Mouse (Mus musculus) liver, embryonic 13.5 days (tissue): ENCODE measurements around the gene Chrng. TPM values are rescaled to one million over a fixed set of nuclear protein-coding genes. Genes with fewer than 3 reads are reported as not detected.
A peak's percentile ranks its signal among the peaks of the same experiment; 100 is the strongest.

Experiments
- ATAC-seq: fragments of 200-750 bp; cut with Nextera tagmentation; 2 replicates; pipeline ENCODE4 v1.8.0; 2017; ENCODE audit warnings: low read depth, mild to moderate bottlenecking, moderate number of reproducible peaks, moderate library complexity
- DNase-seq: peaks from one replicate; pipeline ENCODE4 v3.0.0; 2022
- H3K27ac ChIP-seq: fragments of 300-500 bp; sonication (generic); 2 replicates; pipeline ENCODE4 v1.5.1; 2015; ENCODE audit warnings: moderate library complexity, mild to moderate bottlenecking, inconsistent platforms
- H3K27me3 ChIP-seq: fragments of 300-500 bp; sonication (generic); 2 replicates; pipeline ENCODE4 v1.6.1; 2015; ENCODE audit warnings: mild to moderate bottlenecking, inconsistent platforms
- H3K36me3 ChIP-seq: fragments of 300-500 bp; sonication (generic); 2 replicates; pipeline ENCODE4 v1.6.1; 2015; ENCODE audit warnings: mild to moderate bottlenecking, inconsistent platforms
- H3K4me1 ChIP-seq: fragments of 300-500 bp; sonication (generic); replicated peaks from 2 replicates; pipeline ENCODE4 v1.6.1; 2015; ENCODE audit warnings: inconsistent platforms
- H3K4me2 ChIP-seq: fragments of 300-500 bp; sonication (generic); 2 replicates; pipeline ENCODE4 v1.6.1; 2015; ENCODE audit warnings: inconsistent platforms, mild to moderate bottlenecking, moderate library complexity
- H3K4me3 ChIP-seq: fragments of 300-500 bp; sonication (generic); replicated peaks from 2 replicates; pipeline ENCODE4 v1.5.1; 2015; ENCODE audit warnings: mild to moderate bottlenecking, inconsistent platforms
- H3K9ac ChIP-seq: fragments of 300-500 bp; sonication (generic); 2 replicates; pipeline ENCODE4 v1.6.1; 2015; ENCODE audit warnings: mild to moderate bottlenecking, inconsistent platforms
- H3K9me3 ChIP-seq: fragments of 300-500 bp; sonication (generic); replicated peaks from 2 replicates; pipeline ENCODE4 v1.6.1; 2016; ENCODE audit warnings: inconsistent platforms
- WGBS: fragments of 180-500 bp; shearing (Covaris S2); methylation state at CpG from one replicate; pipeline ENCODE4 v1.1.7; 2015; ENCODE audit not compliant: insufficient replicate concordance; 5-methylcytosine and 5-hydroxymethylcytosine counted together
- polyA plus RNA-seq: library from polyadenylated mRNA; unstranded; fragments of >200 nt; fragmentation: Nextera tagmentation; extraction: Ambion mirVana; gene quantifications from 2 replicates; pipeline ENCODE4 v1.2.1, GENCODE M21; 2015

Chrng gene
- polyA plus RNA-seq, 1 experiment from 2014 or later = 0.70 TPM

DNA sequence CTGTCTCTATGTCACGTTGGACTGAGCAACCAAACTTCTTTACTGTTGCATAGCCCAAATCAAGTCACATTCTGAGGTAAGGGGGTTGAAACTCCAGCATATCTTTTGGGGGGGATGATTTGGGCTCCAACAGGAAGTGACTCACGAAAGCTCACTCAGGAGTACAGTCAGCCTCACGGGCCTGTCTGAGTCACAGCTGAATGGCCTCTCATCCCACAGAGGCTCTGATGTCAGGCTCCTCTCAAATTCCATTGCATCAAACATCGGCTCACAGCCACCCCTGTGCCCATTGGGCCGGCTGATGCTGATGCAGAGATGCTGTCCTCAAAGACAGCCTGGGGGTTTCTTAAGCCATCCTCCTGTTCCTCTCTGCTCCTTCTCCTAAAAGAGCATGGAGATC, 23.6 kb upstream of the Chrng start:
- WGBS = 21% methylated on average over 5 of the region's 5 CpGs
- H3K9ac ChIP-seq = no peak overlapping the region
- ATAC-seq (no peak), DNase-seq (no peak)
- H3K4me1 ChIP-seq = no peaks in the 10 kb centered on the region; the same call in 1 of the 2 replicates
- no peak overlapping the region for H3K27ac ChIP-seq
- peaks cover 57% of the 10 kb centered on the region for H3K27me3 ChIP-seq
- H3K4me2 ChIP-seq = no peak overlapping the region
- H3K36me3 ChIP-seq = no peaks in the 10 kb centered on the region
- H3K4me3 ChIP-seq = no peak overlapping the region
- no peaks in the 10 kb centered on the region for H3K9me3 ChIP-seq

DNA sequence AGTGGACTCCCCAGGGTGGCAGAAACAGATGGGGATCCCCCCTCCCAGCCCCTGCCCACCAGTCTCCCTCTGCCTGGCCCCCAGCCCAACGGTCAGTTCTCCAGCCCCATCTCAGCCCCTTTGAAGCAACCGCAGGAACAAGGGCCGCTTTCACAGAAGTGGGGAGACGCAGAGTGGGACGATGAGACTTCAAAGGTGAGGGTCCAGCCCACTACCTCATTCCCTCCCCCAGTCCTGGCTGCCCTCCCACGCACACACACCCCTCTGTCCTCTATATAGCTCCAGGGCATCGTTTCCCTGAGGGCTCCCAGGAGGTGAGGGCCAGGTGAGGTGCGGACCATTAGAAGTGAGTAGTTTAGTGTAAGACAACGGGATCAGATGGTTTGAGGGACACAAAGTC, 21.4 kb upstream of the Chrng start, which contains the start of gene Prss56:
Gene Prss56, plus strand, starts transcription at position 301 of the 400 bp plus-strand sequence.
- Histone ChIP-seq H3K4me2 (no peak within 1 kb of the TSS), H3K36me3 (no peaks in the 10 kb centered on the region), H3K27me3 (peaks cover 75% of the 10 kb centered on the region), H3K4me3 (no peak within 1 kb of the TSS), H3K27ac (no peak within 1 kb of the TSS), H3K9me3 (no peaks in the 10 kb centered on the region), H3K4me1 (peaks cover 5% of the 10 kb centered on the region), H3K9ac (no peak within 1 kb of the TSS)
- ATAC-seq = no peak
- 49% methylated on average over 9 of the region's 9 CpGs for WGBS
- DNase-seq = no peak

DNA sequence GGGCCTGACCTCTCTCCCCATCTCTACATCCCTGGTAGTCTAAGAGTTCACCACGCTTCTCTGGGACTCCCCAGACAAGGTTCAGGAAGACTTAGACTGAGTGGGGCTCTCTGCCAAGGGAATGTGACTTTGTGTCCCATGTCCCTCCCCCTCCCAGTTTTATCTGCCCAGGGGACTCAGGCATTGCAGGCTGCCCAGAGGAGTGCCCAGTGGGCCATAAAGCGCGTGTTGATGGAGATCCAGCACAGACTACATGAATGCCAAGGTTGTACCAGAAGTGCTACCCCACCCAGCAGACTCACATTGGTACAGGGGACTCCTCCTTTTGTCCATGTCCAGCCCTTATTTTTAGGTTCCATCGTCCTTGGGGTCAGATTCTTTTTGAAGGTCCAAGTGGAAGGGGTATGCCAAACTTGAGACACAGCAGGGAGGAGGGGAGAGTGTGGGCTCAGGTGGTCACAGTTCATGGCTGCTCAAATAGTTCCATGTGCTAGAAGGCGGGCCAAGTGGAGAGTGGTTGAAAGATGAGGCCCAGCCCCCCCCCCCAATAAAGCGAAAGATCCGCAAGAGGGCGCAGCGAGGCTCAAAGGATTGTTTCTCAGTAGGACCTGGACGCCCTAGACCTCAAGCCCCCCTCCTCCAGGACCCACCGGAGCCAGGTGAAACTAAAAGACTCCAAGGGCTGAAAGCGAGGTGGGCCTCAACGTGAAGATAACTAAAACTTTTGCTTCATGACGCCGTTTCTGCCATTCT, 20.3 kb upstream of the Chrng start:
- no peak overlapping the region for H3K9ac ChIP-seq
- H3K27me3 ChIP-seq = peaks cover 84% of the 10 kb centered on the region
- H3K9me3 ChIP-seq = no peaks in the 10 kb centered on the region
- 0 out of 2 replicates have a peak overlapping the region, but pooled peaks have one; percentile 14 for H3K4me2 ChIP-seq
- H3K4me3 ChIP-seq = no peak overlapping the region
- DNase-seq (no peak), ATAC-seq (no peak)
- WGBS = 27% methylated on average over 15 of the region's 15 CpGs
- H3K27ac ChIP-seq = no peak overlapping the region
- H3K36me3 ChIP-seq = no peaks in the 10 kb centered on the region
- peaks cover 5% of the 10 kb centered on the region for H3K4me1 ChIP-seq

DNA sequence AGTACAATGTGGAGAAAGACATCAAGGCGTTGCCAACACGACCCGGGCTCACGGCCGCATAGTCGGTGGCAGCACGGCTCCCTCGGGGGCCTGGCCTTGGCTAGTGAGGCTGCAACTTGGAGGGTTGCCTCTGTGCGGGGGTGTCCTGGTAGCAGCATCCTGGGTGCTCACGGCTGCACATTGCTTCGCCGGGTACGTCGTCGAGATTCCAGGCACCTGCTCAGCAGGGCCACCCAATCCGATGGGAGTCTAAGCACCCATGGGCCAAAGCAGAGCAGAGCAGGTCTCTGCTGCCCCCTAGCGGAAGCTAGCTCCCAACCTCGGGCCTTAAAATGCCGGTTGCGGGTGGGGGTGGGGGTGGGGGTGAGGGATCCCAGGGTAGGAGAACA, 19.7 kb upstream of the Chrng start:
- Histone ChIP-seq H3K9ac (no peak overlapping the region), H3K4me3 (no peak overlapping the region), H3K27me3 (peaks cover 84% of the 10 kb centered on the region), H3K4me1 (peaks cover 5% of the 10 kb centered on the region), H3K4me2 (0 out of 2 replicates have a peak overlapping the region, but pooled peaks have one; percentile 14), H3K36me3 (no peaks in the 10 kb centered on the region), H3K9me3 (no peaks in the 10 kb centered on the region), H3K27ac (no peak overlapping the region)
- WGBS = 15% methylated on average over 20 of the region's 20 CpGs
- no peak for ATAC-seq
- DNase-seq = peak; percentile 17

DNA sequence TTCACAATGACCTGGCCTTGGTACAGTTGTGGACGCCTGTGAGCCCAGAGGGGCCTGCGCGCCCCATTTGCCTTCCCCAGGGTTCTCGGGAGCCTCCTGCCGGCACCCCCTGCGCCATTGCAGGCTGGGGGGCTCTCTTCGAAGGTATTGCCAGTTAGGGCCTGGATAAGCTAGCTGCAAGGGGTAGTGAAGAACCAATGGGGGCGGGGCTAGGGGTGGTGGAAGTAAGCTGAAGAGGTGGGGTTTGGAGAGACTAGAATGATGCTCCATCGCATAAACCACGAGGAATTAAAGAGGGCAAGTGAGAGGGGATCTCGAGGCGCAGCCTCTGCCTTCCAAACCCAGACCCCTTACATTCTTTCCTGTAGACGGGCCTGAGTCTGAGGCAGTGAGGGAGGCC, 18.9 kb upstream of the Chrng start:
- H3K4me1 ChIP-seq = peaks cover 5% of the 10 kb centered on the region
- WGBS = 19% methylated on average over 13 of the region's 13 CpGs
- no peaks in the 10 kb centered on the region for H3K36me3 ChIP-seq
- H3K27me3 ChIP-seq = peaks cover 85% of the 10 kb centered on the region
- H3K9me3 ChIP-seq = no peaks in the 10 kb centered on the region
- no peak overlapping the region for H3K4me3 ChIP-seq
- H3K9ac ChIP-seq = no peak overlapping the region
- no peak overlapping the region for H3K4me2 ChIP-seq
- H3K27ac ChIP-seq = no peak overlapping the region
- ATAC-seq = no peak
- no peak for DNase-seq

DNA sequence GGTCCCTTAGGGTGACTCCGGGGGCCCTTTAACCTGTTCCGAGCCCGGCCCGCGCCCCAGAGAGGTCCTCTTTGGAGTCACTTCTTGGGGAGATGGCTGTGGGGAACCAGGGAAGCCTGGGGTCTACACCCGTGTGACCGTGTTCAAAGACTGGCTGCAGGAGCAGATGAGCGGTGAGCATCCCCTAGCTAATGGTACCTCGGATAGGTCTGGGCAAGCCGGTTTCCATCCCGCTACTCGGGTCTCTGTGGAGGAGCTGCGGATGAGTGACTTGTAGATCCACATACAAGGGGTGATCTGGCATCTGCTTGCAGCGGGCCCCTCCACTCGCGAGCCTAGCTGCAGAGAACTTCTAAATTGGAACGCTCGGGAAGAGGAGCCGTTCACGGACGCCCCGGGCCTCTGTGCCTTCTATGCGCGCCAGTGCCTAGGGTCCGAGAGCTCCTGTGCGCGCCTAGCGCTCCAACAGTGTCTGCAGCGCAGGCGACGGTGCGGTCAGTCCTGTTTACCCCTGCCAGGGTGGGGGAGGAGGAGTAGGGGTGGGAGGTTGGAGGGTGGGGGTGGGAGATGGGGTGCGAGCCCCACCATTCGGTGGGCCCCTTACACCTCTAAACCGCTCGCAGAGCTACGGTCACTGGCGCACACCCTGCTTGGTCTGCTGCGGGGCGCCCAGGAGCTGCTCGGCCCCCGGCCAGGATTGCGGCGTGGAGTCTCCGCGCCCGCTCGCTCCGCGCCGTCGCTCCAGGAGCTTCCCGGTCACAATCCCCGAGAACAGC, 18.0 kb upstream of the Chrng start:
- ATAC-seq (no peak), DNase-seq (no peak)
- peaks cover 5% of the 10 kb centered on the region for H3K4me1 ChIP-seq
- H3K9me3 ChIP-seq = no peaks in the 10 kb centered on the region
- H3K4me2 ChIP-seq = peak overlapping the region; percentile 68
- peaks cover 89% of the 10 kb centered on the region for H3K27me3 ChIP-seq
- no peaks in the 10 kb centered on the region for H3K36me3 ChIP-seq
- WGBS = 3% methylated on average over 54 of the region's 54 CpGs
- H3K27ac ChIP-seq = no peak overlapping the region
- H3K9ac ChIP-seq = no peak overlapping the region
- H3K4me3 ChIP-seq = peak overlapping the region; percentile 45

DNA sequence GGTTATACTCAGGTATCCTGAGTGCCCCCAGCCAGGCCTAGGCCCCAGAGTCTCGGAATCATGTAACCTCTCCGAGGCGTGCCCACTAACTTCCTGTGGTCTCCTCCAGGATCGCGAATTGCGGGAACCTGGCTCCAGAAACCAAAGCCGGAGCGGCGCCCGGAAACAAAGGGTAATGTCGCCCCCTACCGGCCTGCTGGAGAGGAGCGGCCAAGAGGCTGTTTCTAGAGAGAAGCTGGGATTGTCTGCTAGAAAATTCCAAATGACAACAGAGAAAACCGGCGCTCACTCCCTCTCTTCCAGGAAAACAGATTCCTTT, 17.5 kb upstream of the Chrng start:
- Histone ChIP-seq H3K27me3 (peaks cover 83% of the 10 kb centered on the region), H3K4me3 (peak overlapping the region; percentile 45), H3K27ac (no peak overlapping the region), H3K9me3 (no peaks in the 10 kb centered on the region), H3K9ac (no peak overlapping the region), H3K4me1 (peaks cover 5% of the 10 kb centered on the region), H3K36me3 (no peaks in the 10 kb centered on the region), H3K4me2 (peak overlapping the region; percentile 68)
- DNase-seq = peak; percentile 23
- under 1% methylated on average over 15 of the region's 15 CpGs for WGBS
- ATAC-seq = no peak

DNA sequence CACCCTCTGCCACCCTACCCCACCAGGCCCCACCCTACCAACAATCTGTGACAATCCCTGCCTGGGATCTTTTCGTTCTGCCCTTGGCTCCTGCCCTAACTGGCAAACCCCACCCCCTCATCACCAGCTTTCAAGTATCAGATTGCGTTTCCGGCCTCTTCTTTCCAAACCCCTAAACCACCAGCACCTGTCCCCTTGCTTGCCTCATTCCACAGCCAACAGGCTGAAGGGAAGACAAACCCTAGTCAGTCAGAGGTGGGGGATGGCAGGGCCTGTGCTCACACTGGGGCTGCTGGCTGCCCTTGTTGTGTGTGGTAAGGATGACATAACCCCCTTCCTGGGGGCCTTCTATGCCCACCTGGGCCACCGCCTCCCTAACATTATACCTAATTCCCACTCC, 14.0 kb upstream of the Chrng start, which contains the start of gene Chrnd:
Gene Chrnd, plus strand, starts transcription at position 179 of the 400 bp plus-strand sequence.
- 38% methylated on average over 4 of the region's 4 CpGs for WGBS

DNA sequence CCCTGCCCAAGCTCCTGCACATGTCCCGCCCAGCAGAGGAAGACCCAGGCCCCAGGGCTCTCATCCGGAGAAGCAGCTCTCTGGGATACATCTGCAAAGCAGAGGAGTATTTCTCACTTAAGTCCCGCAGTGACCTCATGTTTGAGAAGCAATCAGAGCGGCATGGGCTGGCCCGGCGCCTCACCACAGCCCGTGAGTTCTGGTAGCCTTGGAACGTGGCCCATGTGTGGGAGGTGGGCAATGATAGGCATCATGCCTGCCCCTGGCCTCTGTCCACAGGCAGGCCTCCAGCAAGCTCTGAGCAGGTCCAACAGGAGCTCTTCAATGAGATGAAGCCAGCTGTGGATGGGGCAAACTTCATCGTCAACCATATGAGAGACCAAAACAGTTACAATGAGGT, 7.2 kb upstream of the Chrng start:
- no peak overlapping the region for H3K9ac ChIP-seq
- 0 out of 2 replicates have a peak, but pooled peaks cover 5% of the 10 kb centered on the region for H3K27me3 ChIP-seq
- no peaks in the 10 kb centered on the region for H3K4me1 ChIP-seq
- DNase-seq = no peak
- H3K36me3 ChIP-seq = no peaks in the 10 kb centered on the region
- H3K27ac ChIP-seq = no peak overlapping the region
- no peak overlapping the region for H3K4me2 ChIP-seq
- 65% methylated on average over 9 of the region's 9 CpGs for WGBS
- H3K4me3 ChIP-seq = no peak overlapping the region
- ATAC-seq = no peak
- H3K9me3 ChIP-seq = no peaks in the 10 kb centered on the region

More for the DNA sequence above, 14.0 kb upstream of the Chrng start, which contains the start of gene Chrnd:
- Histone ChIP-seq H3K27me3 (peaks cover 54% of the 10 kb centered on the region), H3K9me3 (no peaks in the 10 kb centered on the region), H3K4me2 (no peak within 1 kb of the TSS), H3K9ac (no peak within 1 kb of the TSS), H3K36me3 (no peaks in the 10 kb centered on the region), H3K4me3 (no peak within 1 kb of the TSS), H3K27ac (no peak within 1 kb of the TSS), H3K4me1 (peaks cover 5% of the 10 kb centered on the region; the same call in 1 of the 2 replicates)
- ATAC-seq (no peak), DNase-seq (no peak)

DNA sequence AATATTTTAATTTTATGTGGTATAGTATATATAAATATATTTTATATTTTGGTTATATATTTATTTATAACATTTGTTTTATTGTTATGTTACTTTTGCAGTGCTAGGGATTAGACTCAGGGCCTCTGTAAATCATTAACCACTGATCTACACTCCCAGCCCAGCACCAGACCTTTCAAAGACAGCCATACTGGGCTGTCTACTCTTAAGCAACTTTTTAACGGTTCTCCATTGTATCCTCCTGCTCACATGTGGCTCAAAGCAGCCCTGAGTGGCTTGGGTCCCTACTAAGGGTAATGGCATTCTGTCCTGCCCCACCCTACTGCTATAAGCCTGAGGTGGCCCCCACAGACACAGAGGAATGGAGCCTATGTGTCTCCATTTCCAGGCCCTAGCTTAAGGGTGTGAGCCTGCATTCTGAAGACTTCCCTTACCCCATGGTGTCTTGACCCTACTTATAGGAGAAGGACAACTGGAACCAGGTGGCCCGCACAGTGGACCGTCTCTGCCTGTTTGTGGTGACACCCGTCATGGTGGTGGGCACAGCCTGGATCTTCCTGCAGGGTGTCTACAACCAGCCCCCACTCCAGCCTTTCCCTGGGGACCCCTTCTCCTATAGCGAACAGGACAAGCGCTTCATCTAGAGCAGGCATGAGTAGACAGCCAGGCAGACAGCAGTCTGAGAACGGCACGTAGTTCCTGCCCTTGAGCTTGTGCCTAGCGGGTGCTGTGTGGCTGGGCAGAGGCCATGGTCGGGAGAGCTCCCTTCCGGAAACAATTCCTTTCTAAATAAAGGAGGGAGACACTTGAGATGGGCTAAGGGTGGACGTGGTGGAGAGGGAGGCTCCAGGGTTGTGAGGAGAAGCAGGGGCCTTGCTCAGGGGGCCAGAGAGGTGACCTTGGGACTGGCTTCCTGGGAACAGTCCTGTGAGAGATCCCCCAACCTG, 6.1 kb upstream of the Chrng start:
- H3K9me3 ChIP-seq = no peaks in the 10 kb centered on the region
- no peak overlapping the region for H3K4me2 ChIP-seq
- H3K4me1 ChIP-seq = no peaks in the 10 kb centered on the region
- H3K9ac ChIP-seq = no peak overlapping the region
- H3K27ac ChIP-seq = no peak overlapping the region
- WGBS = 63% methylated on average over 12 of the region's 12 CpGs
- ATAC-seq = 0 out of 2 replicates have a peak, but pooled peaks have one; percentile 31
- 0 out of 2 replicates have a peak, but pooled peaks cover 5% of the 10 kb centered on the region for H3K27me3 ChIP-seq
- DNase-seq = no peak
- H3K4me3 ChIP-seq = no peak overlapping the region
- no peaks in the 10 kb centered on the region for H3K36me3 ChIP-seq

DNA sequence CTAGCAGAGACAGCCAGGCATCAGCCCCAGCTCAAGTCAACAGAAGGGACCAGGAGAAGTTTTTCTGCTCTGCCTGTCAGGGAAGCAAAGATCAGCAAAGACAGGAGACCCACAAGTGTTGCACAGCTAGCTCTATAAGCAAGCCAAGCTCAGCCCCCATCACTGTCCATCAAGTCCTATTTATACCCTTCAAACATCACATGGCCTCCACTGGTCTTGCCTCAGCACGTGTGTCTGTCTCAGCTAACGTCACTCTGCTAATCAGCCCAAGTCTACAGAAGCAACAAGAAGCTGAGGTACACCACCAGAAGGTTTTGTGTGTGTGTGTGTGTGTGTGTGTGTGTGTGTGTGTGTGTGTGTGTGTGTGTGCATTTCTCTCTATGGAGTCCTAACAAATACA, 3.6 kb upstream of the Chrng start:
- Histone ChIP-seq H3K9me3 (no peaks in the 10 kb centered on the region), H3K4me3 (no peak overlapping the region), H3K4me2 (no peak overlapping the region), H3K9ac (no peak overlapping the region), H3K36me3 (no peaks in the 10 kb centered on the region), H3K27ac (no peak overlapping the region), H3K4me1 (no peaks in the 10 kb centered on the region), H3K27me3 (peaks cover 16% of the 10 kb centered on the region)
- DNase-seq = no peak
- WGBS = 26% methylated on average over 2 of the region's 2 CpGs
- no peak for ATAC-seq
